Mouse (Mus musculus): Measurements from ENCODE around the gene Clec3b.

Gene Clec3b

DNA sequence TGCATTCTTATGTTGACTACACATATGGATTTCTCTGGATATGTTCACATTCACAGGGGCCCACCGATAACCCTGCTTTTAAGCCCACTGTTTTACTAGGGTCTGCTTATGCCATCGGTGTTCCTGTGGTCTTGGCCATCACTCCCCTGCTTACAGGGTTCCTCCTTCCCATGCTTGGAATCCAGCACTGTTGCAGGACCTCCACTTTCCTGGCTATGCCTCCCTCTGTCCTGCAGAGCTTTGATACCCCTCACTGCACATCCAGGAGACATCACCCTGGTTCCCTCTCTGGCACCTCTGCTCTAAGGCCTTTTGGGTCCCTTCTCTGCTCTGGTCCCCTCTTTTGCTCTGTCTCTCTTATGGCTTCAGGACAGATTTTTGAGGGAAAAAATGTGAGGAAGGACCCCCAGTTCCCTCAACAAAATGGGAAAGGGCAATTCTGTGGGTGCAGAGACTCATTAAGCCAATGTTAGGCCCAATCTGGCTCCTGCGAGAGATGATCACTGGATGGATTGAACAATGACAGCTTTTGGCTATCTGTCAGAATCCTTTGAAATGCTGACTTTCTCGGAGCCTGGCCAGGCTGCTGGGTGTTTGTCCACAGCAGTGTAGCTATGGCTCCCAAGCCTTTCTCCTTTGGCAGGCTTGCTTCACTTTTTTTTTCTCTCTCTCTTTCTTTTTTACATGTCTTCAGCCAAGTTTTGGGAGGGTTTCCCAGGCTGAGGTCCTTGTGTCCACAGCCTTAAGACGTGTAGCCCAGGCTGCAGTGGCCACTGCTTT, at the start of gene Clec3b:
Clec3b (plus strand) TSS at position 706 of the 780 bp plus-strand sequence.
- DNase-seq (ENCODE audit: low read depth, low spot score): no peak

GRCm38 (mm10) chr9:123103425-123103824, 47.3 kb upstream of the Clec3b start:
- no peak for DNase-seq (ENCODE audit: low read depth, low spot score)

GRCm38 (mm10) chr9:123104362-123104761, 46.4 kb upstream of the Clec3b start:
- DNase-seq (ENCODE audit: low read depth, low spot score): no peak

GRCm38 (mm10) chr9:123107186-123107585, 43.6 kb upstream of the Clec3b start:
- no peak for DNase-seq (ENCODE audit: low read depth, low spot score)

DNA sequence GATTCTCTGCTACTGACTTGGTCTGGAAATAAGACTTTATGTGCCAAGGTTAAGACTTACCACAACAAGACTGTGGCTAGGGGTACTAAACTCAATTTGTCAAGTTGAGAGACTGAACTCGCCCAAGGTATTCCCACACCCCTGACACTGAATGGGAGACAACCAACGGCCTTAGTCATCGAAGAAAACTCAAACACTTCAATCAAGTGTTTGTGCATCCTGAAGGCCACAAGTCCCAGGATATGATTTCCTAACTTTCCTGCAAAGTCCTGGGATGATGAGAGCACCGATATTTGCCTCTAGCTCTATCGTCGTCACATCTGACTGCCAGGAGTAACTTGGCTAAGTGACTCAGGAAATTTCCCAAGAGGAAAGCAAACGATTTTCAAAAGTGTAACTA, 41.6 kb upstream of the Clec3b start:
- no peak for DNase-seq (ENCODE audit: low read depth, low spot score)

DNA sequence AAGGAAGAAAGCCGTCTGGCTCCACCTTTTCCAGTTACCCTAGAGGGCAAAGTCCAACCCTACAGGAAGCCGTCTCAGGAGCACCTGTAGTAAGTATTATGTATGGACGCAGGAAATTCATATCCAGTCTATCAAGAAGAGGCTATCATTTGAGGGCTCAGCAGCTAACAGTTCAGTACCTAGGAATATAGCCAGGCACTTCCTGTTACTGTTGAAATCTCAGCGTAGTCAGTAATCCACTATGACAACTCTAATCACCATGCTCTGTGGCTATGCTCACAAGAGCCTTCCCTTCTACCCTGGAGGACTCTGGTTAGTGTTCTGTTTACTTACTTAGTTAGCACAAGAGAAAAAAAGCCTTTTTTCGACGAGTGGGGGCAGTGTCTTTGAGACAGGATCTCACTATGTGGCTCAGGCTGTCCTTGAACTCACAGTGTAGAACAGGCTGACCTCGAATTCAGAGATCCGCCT, 39.0 kb upstream of the Clec3b start:
- no peak for DNase-seq (ENCODE audit: low read depth, low spot score)

GRCm38 (mm10) chr9:123112805-123113521, 37.8 kb upstream of the Clec3b start, which contains the start of the genes Zdhhc3 and Exosc7:
Gene Zdhhc3 (minus strand): TSS chr9:123113205.
Gene Exosc7 (plus strand): TSS chr9:123113215.
- DNase-seq (ENCODE audit: low read depth, low spot score): peak; percentile 93

- DNase-seq (ENCODE audit: low read depth, low spot score): no peak
Observed at GRCm38 (mm10) chr9:123113931-123114330, 36.8 kb upstream of the Clec3b start.

DNA sequence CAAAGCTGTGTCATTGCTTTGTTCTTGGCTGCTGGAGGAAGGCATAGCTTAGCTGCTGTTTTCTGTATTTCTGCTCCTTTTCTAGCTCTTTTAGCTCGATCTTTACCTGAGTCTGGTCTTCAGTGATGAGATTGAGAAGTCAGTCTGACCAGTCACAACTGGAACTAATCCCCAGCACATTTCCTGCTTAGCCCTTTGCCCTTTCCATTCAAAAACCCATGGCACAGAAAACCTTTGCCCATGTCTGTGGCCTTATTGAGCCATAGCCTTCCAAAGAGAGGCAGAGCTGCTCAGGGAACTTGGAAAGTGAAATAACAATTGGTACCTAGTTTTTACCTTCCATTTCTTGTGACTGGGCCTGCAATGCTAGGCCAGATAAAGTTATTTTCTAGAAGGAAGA, 35.2 kb upstream of the Clec3b start:
- DNase-seq (ENCODE audit: low read depth, low spot score): no peak

- DNase-seq (ENCODE audit: low read depth, low spot score): no peak
Observed at GRCm38 (mm10) chr9:123123017-123123416, 27.7 kb upstream of the Clec3b start.

DNA sequence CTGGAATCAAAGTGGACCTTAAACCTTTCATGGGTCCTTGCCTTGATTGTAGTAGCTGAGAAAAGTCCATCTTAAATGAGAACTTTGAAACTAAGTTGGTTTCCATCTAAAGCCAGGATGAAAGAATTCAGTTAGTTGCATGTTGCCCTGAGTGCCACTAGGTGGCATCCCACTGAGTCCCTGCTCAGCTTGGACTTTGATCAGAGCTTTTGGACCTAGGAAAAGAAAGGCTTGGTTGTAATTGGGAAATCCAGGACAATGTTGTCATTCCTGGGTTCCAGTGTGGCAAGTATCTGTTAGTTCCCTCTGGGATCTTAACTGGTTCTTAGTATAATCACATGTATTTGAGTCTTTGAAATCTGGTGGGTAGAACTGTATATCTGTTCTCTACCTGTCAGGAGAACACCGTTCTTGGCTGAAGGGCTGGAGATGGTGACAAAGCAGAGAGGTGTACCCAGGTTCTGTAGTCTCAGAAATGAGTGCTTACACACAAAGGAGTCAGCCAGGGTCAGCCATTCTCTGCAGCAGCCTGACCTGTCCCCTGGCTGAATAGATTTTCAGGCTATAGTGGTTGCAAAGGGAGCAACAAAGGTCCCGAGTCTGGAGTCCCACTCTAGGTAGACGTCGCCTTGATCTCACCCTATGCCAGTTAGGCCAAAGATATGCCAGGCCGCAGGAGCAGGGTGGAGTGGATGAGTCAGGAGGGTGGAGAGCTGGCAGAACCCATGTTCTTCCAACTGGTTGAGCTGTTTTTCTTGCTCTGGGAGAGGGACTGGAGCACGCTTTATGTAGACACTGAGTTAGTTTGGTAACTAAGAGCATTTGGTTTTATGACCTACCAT, 27.0 kb upstream of the Clec3b start:
- peak; percentile 10 for DNase-seq (ENCODE audit: low read depth, low spot score)

GRCm38 (mm10) chr9:123124413-123124981, 26.2 kb upstream of the Clec3b start:
- no peak for DNase-seq (ENCODE audit: low read depth, low spot score)

DNA sequence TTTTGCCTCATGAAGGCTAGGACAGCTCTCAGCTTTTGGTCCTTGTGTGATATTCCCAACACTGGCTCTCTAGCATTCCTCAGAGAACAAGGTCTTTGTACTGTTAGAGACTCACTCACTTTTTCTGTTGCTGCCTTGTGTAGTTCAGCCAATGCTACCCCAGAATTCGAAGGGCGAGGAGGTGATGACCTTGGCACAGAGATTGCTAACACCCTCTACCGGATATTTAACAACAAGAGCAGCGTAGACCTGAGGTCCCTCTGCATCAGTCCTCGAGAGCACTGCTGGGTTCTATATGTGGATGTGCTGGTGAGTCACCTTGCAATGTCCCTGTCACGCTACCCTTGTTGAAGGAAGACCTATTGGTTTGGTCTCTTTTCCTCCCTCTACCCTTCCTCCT, 23.1 kb upstream of the Clec3b start:
- no peak for DNase-seq (ENCODE audit: low read depth, low spot score)

DNA sequence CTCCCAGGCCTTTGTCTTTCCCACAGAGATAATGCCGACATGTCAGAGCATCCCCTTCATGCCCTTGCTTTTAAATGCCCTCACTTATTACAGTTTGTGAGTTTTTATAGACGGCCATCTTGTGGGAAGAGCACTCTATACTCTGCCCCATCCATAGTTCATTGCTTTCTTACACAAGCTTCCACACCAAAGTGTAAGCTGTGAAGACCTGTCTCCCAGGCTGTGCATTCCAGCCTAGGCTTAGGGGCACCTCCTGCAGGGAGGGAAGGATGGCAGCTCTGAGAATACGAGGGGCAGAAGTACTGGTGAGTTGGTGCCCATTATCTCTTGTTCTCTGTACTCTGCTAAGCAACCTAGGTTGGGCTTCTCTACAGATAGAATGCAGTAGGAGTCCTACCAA, 17.8 kb upstream of the Clec3b start:
- no peak for DNase-seq (ENCODE audit: low read depth, low spot score)

DNA sequence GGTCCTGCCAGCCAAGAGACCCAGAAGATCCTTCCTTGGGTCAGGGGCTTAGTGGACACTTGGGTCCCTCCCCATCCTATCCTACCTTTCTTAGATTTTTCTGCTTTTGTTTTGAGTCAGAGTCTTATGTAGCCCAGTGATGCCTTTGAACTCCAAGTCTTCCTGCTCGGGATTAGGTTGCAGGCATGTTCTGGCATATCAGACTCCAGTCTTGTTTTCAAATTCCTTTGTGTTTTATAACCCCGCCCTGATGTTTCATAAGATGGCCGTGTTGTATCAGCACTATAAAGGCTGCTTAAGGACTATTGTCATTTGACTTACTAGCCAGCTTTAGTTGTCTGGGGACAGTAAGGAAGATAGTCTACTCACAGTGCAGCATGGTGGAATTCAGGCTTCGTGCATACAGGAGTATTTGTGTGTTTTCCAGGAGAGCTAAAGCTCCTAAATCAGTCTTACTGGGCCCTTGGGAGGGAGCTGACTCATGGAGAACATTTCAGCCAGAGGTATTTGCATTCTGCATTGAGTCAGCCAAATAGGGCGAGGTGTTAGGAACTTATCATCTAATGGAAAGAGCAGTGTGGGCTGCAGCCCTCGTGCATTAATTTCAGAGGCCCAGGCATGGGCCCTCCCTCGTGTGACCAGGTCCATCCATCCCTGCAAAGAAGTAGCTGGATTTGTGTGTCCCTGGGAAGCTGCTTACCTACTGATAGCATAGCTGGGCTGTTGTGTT, 13.6 kb upstream of the Clec3b start:
- no peak for DNase-seq (ENCODE audit: low read depth, low spot score)

DNA sequence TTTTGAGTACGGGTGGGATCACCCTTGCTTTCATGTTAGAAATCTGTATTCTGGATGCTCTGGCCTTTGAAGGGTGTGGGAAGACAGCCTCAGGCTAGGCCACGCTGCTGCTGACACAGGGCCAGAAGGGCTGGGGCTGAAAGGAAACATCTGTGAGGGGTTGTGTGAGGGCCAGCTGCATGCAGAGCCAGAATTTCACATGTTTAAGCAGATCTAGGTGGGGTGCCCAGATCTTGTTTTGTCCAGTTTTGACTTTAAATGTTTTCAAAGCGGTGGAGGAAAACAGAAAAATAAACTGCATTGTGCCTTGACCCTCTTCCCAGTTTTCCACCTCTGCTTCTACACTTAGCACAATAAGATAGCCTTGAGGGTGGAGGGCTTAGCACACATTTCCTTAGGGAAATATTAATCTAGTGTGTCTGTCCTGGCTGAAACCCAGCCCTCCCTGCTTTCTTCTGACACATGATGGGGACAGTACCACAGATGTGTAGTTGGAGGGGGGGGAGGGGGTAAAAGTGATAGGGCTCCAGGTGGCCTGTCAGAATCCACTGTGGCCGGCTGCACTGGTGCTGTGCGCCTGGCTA, 11.8 kb upstream of the Clec3b start:
- no peak for DNase-seq (ENCODE audit: low read depth, low spot score)

GRCm38 (mm10) chr9:123139887-123140614, 10.7 kb upstream of the Clec3b start:
- no peak for DNase-seq (ENCODE audit: low read depth, low spot score)

DNA sequence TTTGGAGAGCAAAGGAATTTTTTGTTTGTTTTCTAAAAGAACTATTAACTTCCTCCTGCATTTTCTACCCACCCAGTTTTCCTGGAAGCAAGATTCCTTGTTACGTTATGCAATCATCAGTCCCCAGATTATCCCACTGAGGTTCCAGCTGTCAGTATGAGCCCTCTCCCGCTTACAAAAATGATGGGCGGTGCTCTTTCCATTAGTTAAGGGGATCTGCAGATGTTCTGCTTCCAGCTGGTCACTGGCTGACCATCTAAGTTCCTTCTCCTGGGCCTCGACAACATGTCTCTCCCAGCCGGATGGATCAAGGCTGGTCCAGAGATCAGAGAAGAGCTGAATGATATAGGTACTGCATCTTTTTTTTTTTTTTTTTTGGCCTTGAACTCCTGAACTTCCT, 2.3 kb upstream of the Clec3b start:
- DNase-seq (ENCODE audit: low read depth, low spot score): no peak

GRCm38 (mm10) chr9:123151561-123151960, 815 bp downstream of the Clec3b start:
- DNase-seq (ENCODE audit: low read depth, low spot score): no peak

DNA sequence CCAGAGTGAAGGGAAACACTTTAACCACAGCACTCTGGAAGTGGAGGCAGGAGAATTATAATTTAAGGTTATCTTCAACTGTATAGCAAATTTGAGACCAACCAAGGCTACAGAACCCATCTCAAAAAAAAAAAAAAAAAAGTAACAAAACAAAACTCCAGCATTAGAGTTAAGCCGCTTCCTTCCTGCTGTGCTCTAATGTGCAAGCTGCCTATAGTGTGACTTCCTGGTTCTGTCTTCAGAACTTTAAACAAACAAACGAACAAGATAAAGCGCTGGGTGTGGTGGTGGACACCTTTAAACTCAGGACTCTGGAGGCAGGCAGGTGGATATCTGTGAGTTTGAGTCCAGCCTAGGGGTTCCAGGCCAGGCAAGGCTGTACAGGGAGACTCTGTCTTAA, 1.3 kb downstream of the Clec3b start:
- no peak for DNase-seq (ENCODE audit: low read depth, low spot score)
